Mouse (Mus musculus) CH12.LX (cell line): Measurements from ENCODE around the gene Hoxb7.

Source experiments
- MAZ ChIP-seq: IDR thresholded peaks from 2 replicates; pipeline ENCODE4 v1.6.1; 2012; ENCODE audit warnings: low read depth, mild to moderate bottlenecking, inconsistent platforms, low read length, improper control_type of control experiment, moderate library complexity
- POLR2AphosphoS2 ChIP-seq: IDR thresholded peaks from 2 replicates; pipeline ENCODE4 v1.6.1; 2011; ENCODE audit warnings: low read depth, low read length, improper control_type of control experiment
- TCF12 ChIP-seq: IDR thresholded peaks from 2 replicates; pipeline ENCODE4 v1.6.1; 2014; ENCODE audit warnings: low read depth, mild to moderate bottlenecking, inconsistent platforms, low read length, improper control_type of control experiment

DNA sequence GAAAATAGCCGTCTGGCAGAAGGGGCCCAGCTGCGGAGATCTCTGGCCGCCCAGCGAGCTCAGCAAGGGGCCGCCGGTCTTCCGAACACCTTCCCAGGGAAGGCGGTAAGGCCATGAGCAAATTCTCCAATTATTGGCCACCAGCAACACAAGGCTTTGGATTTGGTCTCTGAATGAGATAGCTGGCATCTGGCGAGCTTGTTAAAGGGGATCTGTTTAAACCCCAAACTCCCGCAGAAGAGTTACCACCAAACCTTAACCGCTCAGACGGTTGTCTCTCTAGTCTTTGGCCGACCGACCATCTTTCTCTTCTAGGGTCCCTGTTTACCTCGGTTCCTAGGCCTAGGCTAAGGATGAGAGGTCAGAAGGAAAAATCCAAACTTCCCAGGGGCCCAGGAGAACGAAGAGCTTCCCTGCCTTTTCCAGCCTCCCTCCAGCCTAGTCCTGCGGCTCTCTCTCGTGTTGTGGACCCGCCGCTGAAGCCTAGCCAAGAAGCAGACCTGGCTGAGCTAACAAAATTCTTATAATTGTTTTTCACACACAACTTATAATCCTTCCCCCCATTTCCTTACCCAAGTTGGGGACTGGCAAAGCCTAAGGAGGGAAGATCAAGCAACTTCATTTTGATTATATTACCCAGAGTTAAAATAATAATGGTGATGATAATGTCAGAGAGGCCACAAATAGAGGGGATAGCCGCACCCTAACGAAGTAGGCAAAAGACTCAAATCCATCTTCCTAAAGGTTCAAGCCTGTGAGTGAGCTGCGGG is 16.1 kb downstream of the Hoxb7 start:
- TF ChIP-seq POLR2AphosphoS2 (no peak), TCF12 (no peak), MAZ (no peak)
